Mouse (Mus musculus) cortical plate, adult 2 months (tissue): ENCODE results near the gene Dst.

ENCODE experiments used
- CTCF ChIP-seq: fragments of 200-500 bp; IDR thresholded peaks from 2 replicates; pipeline ENCODE4 v1.5.1; 2011; ENCODE audit warnings: mild to moderate bottlenecking, control low read depth, low read length; ENCODE audit not compliant: insufficient read depth; ENCODE audit errors: extremely low read depth
- POLR2A ChIP-seq: fragments of 200-500 bp; IDR thresholded peaks from 2 replicates; pipeline ENCODE4 v1.6.1; 2011; ENCODE audit warnings: mild to moderate bottlenecking, low read length, control low read depth; ENCODE audit not compliant: insufficient read depth; ENCODE audit errors: extremely low read depth

GRCm38 (mm10) chr1:33991067-33991466, 83.0 kb downstream of the Dst start:
- TF ChIP-seq CTCF (no peak), POLR2A (no peak)
